Mouse (Mus musculus) stomach, postnatal 0 days (tissue): ENCODE results near the gene Slc39a7. TPM values are rescaled to one million over a fixed set of nuclear protein-coding genes. Genes with fewer than 3 reads are reported as not detected.
A peak's percentile ranks its signal among the peaks of the same experiment; 100 is the strongest.
"Not testable (repeated sequence)": the region's sequence is repeated elsewhere in the genome, so short reads cannot be mapped to it uniquely, and the experiment has no call there.

ENCODE experiments used
- ATAC-seq: fragments of 200-750 bp; cut with Nextera tagmentation; 2 replicates; pipeline ENCODE4 v1.8.0; 2017; ENCODE audit not compliant: low FRiP score, low TSS enrichment
- DNase-seq: peaks from one replicate; pipeline ENCODE4 v3.0.0-alpha.2; 2016; ENCODE audit warnings: low spot score
- H3K27ac ChIP-seq: fragments of 300-500 bp; sonication (generic); replicated peaks from 2 replicates; pipeline ENCODE4 v1.5.1; 2014; ENCODE audit warnings: mild to moderate bottlenecking, control low read depth
- H3K27me3 ChIP-seq: fragments of 300-500 bp; sonication (generic); 2 replicates; pipeline ENCODE4 v1.6.1; 2014; ENCODE audit warnings: low read length; ENCODE audit not compliant: control insufficient read depth, insufficient read depth
- H3K36me3 ChIP-seq: fragments of 300-500 bp; sonication (generic); 2 replicates; pipeline ENCODE4 v1.6.1; 2014; ENCODE audit warnings: low read length, mixed read lengths; ENCODE audit not compliant: control insufficient read depth, insufficient read depth
- H3K4me1 ChIP-seq: fragments of 300-500 bp; sonication (generic); replicated peaks from 2 replicates; pipeline ENCODE4 v1.6.1; 2014; ENCODE audit warnings: antibody characterized with exemption; ENCODE audit not compliant: control insufficient read depth, insufficient read depth
- H3K4me2 ChIP-seq: fragments of 300-500 bp; sonication (generic); replicated peaks from 2 replicates; pipeline ENCODE4 v1.6.1; 2014; ENCODE audit warnings: low read depth, mild to moderate bottlenecking, control low read depth, moderate library complexity
- H3K4me3 ChIP-seq: fragments of 300-500 bp; sonication (generic); 2 replicates; pipeline ENCODE4 v1.5.1; 2014; ENCODE audit warnings: low read depth, low read length, control low read depth
- H3K9ac ChIP-seq: fragments of 300-500 bp; sonication (generic); 2 replicates; pipeline ENCODE4 v1.6.1; 2014; ENCODE audit warnings: mild to moderate bottlenecking, low read length, control low read depth, mixed read lengths
- H3K9me3 ChIP-seq: fragments of 300-500 bp; sonication (generic); 2 replicates; pipeline ENCODE4 v1.6.1; 2016; ENCODE audit warnings: low read length; ENCODE audit not compliant: control insufficient read depth
- CTCF ChIP-seq: IDR thresholded peaks from 2 replicates; pipeline ENCODE4 v1.5.1; 2016; ENCODE audit warnings: antibody characterized with exemption, low read depth, mild to moderate bottlenecking, moderate library complexity
- EP300 ChIP-seq: optimal IDR thresholded peaks from 2 replicates; pipeline ENCODE3; 2016; ENCODE audit warnings: antibody characterized with exemption
- WGBS: fragments of 180-500 bp; shearing (Covaris S2); extraction: QIAGEN DNeasy Blood & Tissue Kit; methylation state at CpG from one replicate; pipeline ENCODE4 v1.1.7; 2014; 5-methylcytosine and 5-hydroxymethylcytosine counted together
- polyA plus RNA-seq: library from polyadenylated mRNA; unstranded; fragments of >200 nt; fragmentation: Nextera tagmentation; extraction: Ambion mirVana; gene quantifications from 2 replicates; pipeline ENCODE4 v1.2.1, GENCODE M21; 2015

Gene Slc39a7
- polyA plus RNA-seq, 1 experiment from 2014 or later = 118 TPM

DNA sequence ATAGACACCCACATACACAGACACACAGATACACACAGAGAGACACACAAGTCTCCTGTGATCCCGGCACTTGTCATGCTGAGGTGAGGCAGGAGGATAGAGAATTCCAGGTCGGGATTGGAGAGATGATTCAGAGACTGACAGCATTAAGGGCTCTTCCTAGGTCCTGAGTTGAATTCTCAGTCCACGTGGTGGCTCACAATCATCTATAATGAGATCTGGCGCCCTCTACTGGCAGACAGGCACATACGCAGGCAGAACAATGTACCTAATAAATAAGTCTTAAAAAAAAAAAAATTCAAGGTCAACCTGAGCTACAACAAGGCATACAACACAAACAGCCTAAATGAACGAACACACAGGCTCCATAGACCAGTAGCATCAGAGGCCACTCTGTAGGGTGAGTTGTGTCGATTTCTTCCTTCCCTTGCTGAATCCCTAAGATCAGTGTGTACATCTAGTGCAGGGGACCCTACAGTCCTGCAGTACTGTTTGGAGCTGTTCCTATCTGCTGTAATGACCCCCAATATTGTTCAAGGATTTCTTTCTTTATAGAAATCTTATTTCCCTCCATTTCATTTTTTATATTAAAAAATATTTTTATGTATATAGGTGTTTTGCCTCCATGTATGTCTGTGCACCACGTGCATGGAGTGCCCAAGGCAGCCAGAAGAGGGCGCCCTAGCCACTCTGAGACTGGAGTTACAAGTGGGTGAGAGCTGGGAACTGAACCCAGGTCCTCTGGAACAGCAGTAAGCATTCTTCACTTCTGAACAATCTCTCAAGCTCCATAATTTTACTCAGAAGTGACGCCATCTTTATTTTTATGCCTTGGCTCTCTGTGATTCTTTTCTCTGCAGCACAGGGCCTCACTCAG lies 39.5 kb downstream of the Slc39a7 start:
- Histone ChIP-seq H3K9me3 (no peaks in the 10 kb centered on the region), H3K27ac (no peak overlapping the region), H3K4me1 (no peaks in the 10 kb centered on the region), H3K36me3 (no peaks in the 10 kb centered on the region), H3K4me3 (no peak overlapping the region), H3K9ac (no peak overlapping the region), H3K27me3 (no peaks in the 10 kb centered on the region), H3K4me2 (no peak overlapping the region)
- DNase-seq (peak; percentile 69), ATAC-seq (peak; percentile 74)
- WGBS = 31% methylated on average over 10 of the region's 10 CpGs
- TF ChIP-seq CTCF (peak; percentile 85), EP300 (no peak)

DNA sequence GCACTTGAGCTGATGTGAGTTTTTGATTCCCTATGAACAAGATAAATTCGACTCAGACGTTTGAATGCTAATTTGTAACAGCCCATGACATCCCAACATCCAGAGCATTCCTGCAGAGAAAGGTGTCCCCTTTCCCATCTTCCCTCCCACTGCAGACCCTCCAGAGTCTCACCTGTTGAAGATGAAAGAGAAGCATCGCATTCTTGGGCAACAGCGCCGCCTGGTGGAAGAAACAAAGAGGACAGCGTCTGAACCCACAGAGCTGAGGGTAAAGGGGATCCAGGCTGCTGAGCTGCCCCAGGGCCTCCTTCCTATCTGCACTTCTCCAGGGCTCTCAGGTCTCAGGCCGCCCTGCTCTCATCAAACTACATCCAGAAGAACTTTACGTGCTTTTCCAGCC lies 49.3 kb downstream of the Slc39a7 start:
- 13% methylated on average over 8 of the region's 8 CpGs for WGBS
- ATAC-seq, H3K27ac ChIP-seq, H3K4me2 ChIP-seq, H3K27me3 ChIP-seq, H3K4me1 ChIP-seq, H3K9me3 ChIP-seq, H3K4me3 ChIP-seq, H3K36me3 ChIP-seq, H3K9ac ChIP-seq: not testable (repeated sequence)
- DNase-seq = peak; percentile 58
- peak; percentile 85 for TF ChIP-seq CTCF

- not testable (repeated sequence) for H3K27me3 ChIP-seq, H3K36me3 ChIP-seq, H3K4me1 ChIP-seq, H3K9me3 ChIP-seq
- peak; percentile 86 for ATAC-seq
- Histone ChIP-seq H3K27ac (peak overlapping the region; percentile 67; the same call in 1 of the 2 replicates), H3K4me3 (peak overlapping the region; percentile 43), H3K9ac (peak overlapping the region; percentile 51; the same call in 1 of the 2 replicates), H3K4me2 (peak overlapping the region; percentile 59)
- peak; percentile 91 for DNase-seq
- WGBS = under 1% methylated on average over 27 of the region's 27 CpGs
- TF ChIP-seq CTCF = peak; percentile 72
Observed at GRCm38 (mm10) chr17:33981192-33981909, 50.1 kb downstream of the Slc39a7 start.

DNA sequence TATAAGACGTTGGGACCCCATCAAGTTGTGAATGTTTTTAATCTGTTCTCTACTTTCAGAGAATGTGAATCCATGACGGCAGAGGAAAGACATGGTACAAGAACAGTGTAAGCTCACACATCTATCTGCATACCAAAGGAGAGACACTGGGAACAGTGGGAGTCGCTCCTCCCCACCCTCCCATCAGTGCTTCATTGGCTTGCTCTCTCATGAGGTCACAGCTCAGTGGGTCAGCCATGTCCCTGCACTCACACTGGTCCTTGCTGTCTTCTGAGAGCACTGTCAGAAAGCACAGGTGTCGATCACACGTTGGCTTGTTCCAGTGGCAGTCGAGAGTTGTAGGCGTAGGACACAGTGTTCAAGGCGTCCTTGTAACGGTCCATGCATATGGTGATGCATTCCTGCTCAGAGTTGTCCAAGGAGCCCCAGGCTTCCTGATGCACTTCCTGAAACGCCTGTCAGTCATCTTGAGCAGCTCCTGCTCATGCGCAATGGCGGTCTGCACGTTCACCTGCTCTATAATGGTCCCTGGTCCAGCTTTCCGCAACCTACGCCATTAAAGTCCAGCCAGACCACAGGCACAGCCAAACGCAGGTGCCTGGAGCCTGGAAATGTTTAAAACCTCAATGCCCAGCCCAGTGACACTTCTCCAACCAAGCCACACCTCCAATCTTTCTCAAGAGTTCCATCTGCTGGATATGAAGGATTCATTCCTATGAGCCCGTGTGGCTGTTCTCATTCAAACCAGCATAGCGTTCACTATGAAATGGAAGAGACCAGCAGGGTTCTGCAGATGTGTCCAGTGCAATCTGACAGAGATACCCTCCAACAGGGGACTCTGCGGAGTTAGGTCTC lies 51.1 kb downstream of the Slc39a7 start:
- Histone ChIP-seq H3K27me3 (no peaks in the 10 kb centered on the region; the same call in 1 of the 2 replicates), H3K9ac (no peak overlapping the region), H3K4me3 (no peak overlapping the region), H3K4me2 (no peak overlapping the region), H3K9me3 (no peaks in the 10 kb centered on the region), H3K27ac (peak overlapping the region; percentile 49; the same call in 1 of the 2 replicates), H3K36me3 (no peaks in the 10 kb centered on the region), H3K4me1 (0 out of 2 replicates have a peak, but pooled peaks cover 2% of the 10 kb centered on the region)
- DNase-seq (no peak), ATAC-seq (no peak)
- TF ChIP-seq CTCF = no peak
- no peak for TF ChIP-seq EP300
- WGBS = 75% methylated on average over 19 of the region's 19 CpGs

- Histone ChIP-seq H3K4me1 (0 out of 2 replicates have a peak, but pooled peaks cover 2% of the 10 kb centered on the region), H3K4me2 (no peak overlapping the region), H3K27me3 (no peaks in the 10 kb centered on the region; the same call in 1 of the 2 replicates), H3K36me3 (no peaks in the 10 kb centered on the region), H3K27ac (no peak overlapping the region), H3K9ac (no peak overlapping the region), H3K4me3 (no peak overlapping the region), H3K9me3 (no peaks in the 10 kb centered on the region)
- DNase-seq = no peak
- TF ChIP-seq EP300 (no peak), CTCF (no peak)
- 69% methylated on average over 6 of the region's 6 CpGs for WGBS
- ATAC-seq = no peak
Observed at GRCm38 (mm10) chr17:33979512-33980050, 51.9 kb downstream of the Slc39a7 start.
